Mouse (Mus musculus) ES-CJ7 (cell line): ENCODE results near the gene Iqcf6.
A peak's percentile ranks its signal among the peaks of the same experiment; 100 is the strongest.

Source experiments
- DNase-seq: peaks from one replicate; pipeline ENCODE4 v3.0.0; 2011; ENCODE audit warnings: low read depth, low spot score

Gene Iqcf6

GRCm38 (mm10) chr9:106656820-106657219, 30.4 kb downstream of the Iqcf6 start:
- no peak for DNase-seq

GRCm38 (mm10) chr9:106657592-106657991, 31.2 kb downstream of the Iqcf6 start:
- DNase-seq, result no peak

GRCm38 (mm10) chr9:106659441-106659840, 33.1 kb downstream of the Iqcf6 start:
- no peak for DNase-seq

GRCm38 (mm10) chr9:106659935-106660334, 33.6 kb downstream of the Iqcf6 start:
- no peak for DNase-seq

GRCm38 (mm10) chr9:106663200-106663599, 36.8 kb downstream of the Iqcf6 start:
- DNase-seq, result no peak

- DNase-seq, result no peak
Measured at GRCm38 (mm10) chr9:106664433-106664832, 38.1 kb downstream of the Iqcf6 start.

- no peak for DNase-seq
Measured at GRCm38 (mm10) chr9:106664856-106665255, 38.5 kb downstream of the Iqcf6 start.

GRCm38 (mm10) chr9:106673860-106674259, 47.5 kb downstream of the Iqcf6 start:
- no peak for DNase-seq

GRCm38 (mm10) chr9:106675480-106675879, 49.1 kb downstream of the Iqcf6 start:
- peak; percentile 82 for DNase-seq

GRCm38 (mm10) chr9:106675965-106676364, 49.6 kb downstream of the Iqcf6 start:
- DNase-seq, result no peak

GRCm38 (mm10) chr9:106676571-106676970, 50.2 kb downstream of the Iqcf6 start:
- no peak for DNase-seq
